Mouse (Mus musculus): ENCODE results near the gene Kcnh1.

- TF ChIP-seq CTCF (IDR thresholded peaks at IDR 0.05; ENCODE audit: low read depth) (no peak), EP300 (IDR thresholded peaks at IDR 0.05; ENCODE audit: low read depth) (no peak)
Observed at GRCm38 (mm10) chr1:192531490-192532146, 341.0 kb downstream of the Kcnh1 start.

All from liver, postnatal 0 days (tissue).